Mouse (Mus musculus): ENCODE results near the gene Slc36a3. TPM values are rescaled to one million over a fixed set of nuclear protein-coding genes. Genes with fewer than 3 reads are reported as not detected.
"Not testable (repeated sequence)": the region's sequence is repeated elsewhere in the genome, so short reads cannot be mapped to it uniquely, and the experiment has no call there.

Slc36a3 gene
- polyA plus RNA-seq, 1 experiment: not detected

GRCm38 (mm10) chr11:55099019-55099771 is 52.3 kb downstream of the Slc36a3 start:
- 64% methylated on average over 8 of the region's 8 CpGs for WGBS
- Histone ChIP-seq H3K27ac (ENCODE audit: control insufficient read depth, insufficient read depth, low read depth, low read length, poor library complexity) (no peak overlapping the region), H3K4me3 (replicated peaks; ENCODE audit: control insufficient read depth, low read depth, low read length) (peak overlapping the region; percentile 48), H3K4me1 (ENCODE audit: control insufficient read depth, insufficient read depth, low read length) (peaks cover 2% of the 10 kb centered on the region; the same call in 1 of the 2 replicates)
- TF ChIP-seq POLR2A (IDR thresholded peaks at IDR 0.05; ENCODE audit: borderline replicate concordance, control insufficient read depth, low read depth, low read length) (no peak), CTCF (IDR thresholded peaks at IDR 0.05; ENCODE audit: control insufficient read depth, insufficient read depth, low read length) (no peak)

GRCm38 (mm10) chr11:55098189-55098915 is 53.2 kb downstream of the Slc36a3 start:
- peak overlapping the region; percentile 99 for H3K4me3 ChIP-seq (replicated peaks; ENCODE audit: control insufficient read depth, low read depth, low read length)
- WGBS: 4% methylated on average over 24 of the region's 24 CpGs
- peaks cover 2% of the 10 kb centered on the region; the same call in 1 of the 2 replicates for H3K4me1 ChIP-seq (ENCODE audit: control insufficient read depth, insufficient read depth, low read length)
- peak overlapping the region; percentile 86 for H3K27ac ChIP-seq (ENCODE audit: control insufficient read depth, insufficient read depth, low read depth, low read length, poor library complexity)
- TF ChIP-seq CTCF (IDR thresholded peaks at IDR 0.05; ENCODE audit: control insufficient read depth, insufficient read depth, low read length) (no peak), POLR2A (IDR thresholded peaks at IDR 0.05; ENCODE audit: borderline replicate concordance, control insufficient read depth, low read depth, low read length) (no peak)

GRCm38 (mm10) chr11:55097463-55098188 is 53.9 kb downstream of the Slc36a3 start, which contains the start of gene Gm2a:
TSS of gene Gm2a (plus strand) at chr11:55098115.
- Histone ChIP-seq H3K27ac (ENCODE audit: control insufficient read depth, insufficient read depth, low read depth, low read length, poor library complexity) (peak within 1 kb of the TSS; percentile 86), H3K4me1 (ENCODE audit: control insufficient read depth, insufficient read depth, low read length) (peaks cover 2% of the 10 kb centered on the region; the same call in 1 of the 2 replicates), H3K4me3 (replicated peaks; ENCODE audit: control insufficient read depth, low read depth, low read length) (peak within 1 kb of the TSS; percentile 99)
- peak; percentile 100 for TF ChIP-seq POLR2A (IDR thresholded peaks at IDR 0.05; ENCODE audit: borderline replicate concordance, control insufficient read depth, low read depth, low read length)
- peak; percentile 22; the same call in 1 of the 2 replicates for TF ChIP-seq CTCF (IDR thresholded peaks at IDR 0.05; ENCODE audit: control insufficient read depth, insufficient read depth, low read length)
- WGBS: under 1% methylated on average over 44 of the region's 45 CpGs

GRCm38 (mm10) chr11:55096731-55097462 is 54.6 kb downstream of the Slc36a3 start:
- Histone ChIP-seq H3K4me1 (ENCODE audit: control insufficient read depth, insufficient read depth, low read length) (peaks cover 2% of the 10 kb centered on the region; the same call in 1 of the 2 replicates), H3K4me3 (replicated peaks; ENCODE audit: control insufficient read depth, low read depth, low read length) (peak overlapping the region; percentile 61), H3K27ac (ENCODE audit: control insufficient read depth, insufficient read depth, low read depth, low read length, poor library complexity) (peak overlapping the region; percentile 83)
- TF ChIP-seq CTCF (IDR thresholded peaks at IDR 0.05; ENCODE audit: control insufficient read depth, insufficient read depth, low read length) (no peak), POLR2A (IDR thresholded peaks at IDR 0.05; ENCODE audit: borderline replicate concordance, control insufficient read depth, low read depth, low read length) (no peak)
- WGBS: 27% methylated on average over 11 of the region's 11 CpGs

- H3K4me1 ChIP-seq (ENCODE audit: control insufficient read depth, insufficient read depth, low read length); H3K4me3 ChIP-seq (replicated peaks; ENCODE audit: control insufficient read depth, low read depth, low read length); H3K27ac ChIP-seq (ENCODE audit: control insufficient read depth, insufficient read depth, low read depth, low read length, poor library complexity): not testable (repeated sequence)
- WGBS: 80% methylated on average over 4 of the region's 4 CpGs
These were observed 55.2 kb downstream of the Slc36a3 start for GRCm38 (mm10) chr11:55096296-55096695.

GRCm38 (mm10) chr11:55093096-55093495 is 58.4 kb downstream of the Slc36a3 start:
- WGBS: 79% methylated on average over 7 of the region's 7 CpGs

GRCm38 (mm10) chr11:55089892-55090291 is 61.6 kb downstream of the Slc36a3 start:
- no peak overlapping the region for H3K4me3 ChIP-seq (replicated peaks; ENCODE audit: control insufficient read depth, low read depth, low read length)
- WGBS: 70% methylated on average over 2 of the region's 2 CpGs
- no peak overlapping the region for H3K27ac ChIP-seq (ENCODE audit: control insufficient read depth, insufficient read depth, low read depth, low read length, poor library complexity)
- peaks cover 1% of the 10 kb centered on the region; the same call in 1 of the 2 replicates for H3K4me1 ChIP-seq (ENCODE audit: control insufficient read depth, insufficient read depth, low read length)
- TF ChIP-seq CTCF (IDR thresholded peaks at IDR 0.05; ENCODE audit: control insufficient read depth, insufficient read depth, low read length) (no peak), POLR2A (IDR thresholded peaks at IDR 0.05; ENCODE audit: borderline replicate concordance, control insufficient read depth, low read depth, low read length) (no peak)

More at GRCm38 (mm10) chr11:55093096-55093495, 58.4 kb downstream of the Slc36a3 start:
- Histone ChIP-seq H3K4me3 (replicated peaks; ENCODE audit: control insufficient read depth, low read depth, low read length) (no peak overlapping the region), H3K27ac (ENCODE audit: control insufficient read depth, insufficient read depth, low read depth, low read length, poor library complexity) (no peak overlapping the region), H3K4me1 (ENCODE audit: control insufficient read depth, insufficient read depth, low read length) (no peaks in the 10 kb centered on the region; the same call in 1 of the 2 replicates)
- no peak for TF ChIP-seq POLR2A (IDR thresholded peaks at IDR 0.05; ENCODE audit: borderline replicate concordance, control insufficient read depth, low read depth, low read length)
- TF ChIP-seq CTCF (IDR thresholded peaks at IDR 0.05; ENCODE audit: control insufficient read depth, insufficient read depth, low read length): no peak

Data from bone marrow, adult 2 months (tissue).